Mouse (Mus musculus) R1 (cell line): ENCODE measurements around the gene Olfr1014.

Experiments used
- DNase-seq: peaks from one replicate; pipeline ENCODE4 v3.0.0-alpha.2; 2018; ENCODE audit warnings: low read depth, low spot score

Olfr1014 gene

GRCm38 (mm10) chr2:85772413-85772812, at the start of gene Olfr1014:
Gene Olfr1014 (plus strand): TSS chr2:85772713.
- DNase-seq: no peak

GRCm38 (mm10) chr2:85725793-85726192, 46.7 kb upstream of the Olfr1014 start:
- DNase-seq: peak; percentile 11

GRCm38 (mm10) chr2:85753822-85754221, 18.7 kb upstream of the Olfr1014 start:
- no peak for DNase-seq

DNA sequence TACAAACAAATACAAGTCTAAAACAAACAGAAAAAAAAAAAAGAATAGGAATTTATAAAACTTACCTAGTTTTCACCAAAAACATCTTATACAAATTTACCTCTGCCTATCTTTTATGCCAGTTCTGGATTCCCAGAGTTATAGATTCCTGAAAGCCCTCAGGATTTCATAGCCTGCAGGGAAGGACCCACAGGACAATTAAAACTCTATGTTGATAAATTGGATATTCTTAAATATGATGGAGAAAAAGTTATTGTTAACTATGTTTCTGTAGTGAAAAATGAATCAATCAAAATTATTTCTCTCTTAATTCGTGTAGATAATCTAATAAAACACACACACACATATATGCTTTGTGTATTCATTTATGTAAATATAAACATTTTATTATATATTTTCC, 9.8 kb upstream of the Olfr1014 start, which contains the start of gene Olfr1012:
TSS of gene Olfr1012 (minus strand) at position 101 of the 400 bp plus-strand sequence.
- no peak for DNase-seq

DNA sequence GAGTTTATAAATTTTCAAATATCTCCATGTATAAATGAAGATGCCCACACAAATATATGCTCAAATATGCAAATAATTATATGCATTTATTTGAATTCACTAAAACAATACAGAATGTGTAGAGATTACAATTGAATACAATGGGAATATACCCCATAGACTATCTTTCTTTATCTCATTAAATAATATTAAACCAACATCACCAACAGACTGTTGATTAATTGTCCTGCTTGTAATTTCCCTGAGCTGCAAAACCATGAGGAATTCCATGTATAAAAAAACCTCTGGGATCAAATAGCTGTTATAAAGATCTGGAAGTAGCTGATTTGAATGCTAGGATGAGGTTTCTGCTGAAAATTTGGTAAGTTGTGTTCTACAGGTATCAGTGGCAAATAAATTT, 5.7 kb upstream of the Olfr1014 start, which contains the start of gene Olfr1013:
TSS of gene Olfr1013 (plus strand) at position 301 of the 400 bp plus-strand sequence.
- DNase-seq: no peak

DNA sequence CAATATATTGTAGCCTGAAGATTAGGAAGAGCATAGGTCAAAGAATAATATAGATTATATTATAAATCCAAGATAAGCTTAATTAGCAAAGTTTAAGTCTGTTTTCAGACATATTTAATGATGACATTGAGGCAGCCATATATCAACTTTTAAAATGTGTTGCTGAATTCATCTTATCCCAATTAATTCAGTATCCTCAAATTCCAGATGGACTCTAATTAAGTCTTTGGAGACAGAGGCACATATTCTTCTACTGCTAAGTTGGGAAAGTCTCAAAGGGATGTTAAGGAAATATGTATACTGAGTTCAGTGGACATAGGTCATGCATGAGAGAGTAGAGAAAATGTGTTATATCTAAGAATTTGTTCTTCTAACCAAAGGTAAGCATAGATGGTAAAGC, 9.2 kb downstream of the Olfr1014 start, which contains the start of gene Olfr1015:
TSS of gene Olfr1015 (plus strand) at position 301 of the 400 bp plus-strand sequence.
- DNase-seq: no peak

- DNase-seq: peak; percentile 8
Measured at GRCm38 (mm10) chr2:85792331-85792730, 19.8 kb downstream of the Olfr1014 start.

DNA sequence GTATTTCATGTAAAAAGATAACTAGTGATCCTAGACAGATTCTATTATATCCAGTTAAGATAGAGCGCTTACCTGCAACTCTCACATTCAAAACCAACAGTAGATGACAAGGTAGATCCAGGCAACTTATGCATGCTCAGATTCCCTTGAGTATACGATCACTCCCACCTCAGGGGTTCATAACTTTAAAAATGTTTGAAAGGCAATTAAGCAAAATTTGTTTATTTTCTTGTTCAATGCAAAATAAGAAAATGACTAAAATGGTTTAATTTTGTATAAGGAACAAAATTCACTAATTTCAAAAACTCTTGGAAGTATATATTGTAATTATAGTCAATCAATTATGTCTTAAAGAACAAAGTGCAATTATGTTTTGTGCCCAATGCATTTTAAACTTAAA, 29.9 kb downstream of the Olfr1014 start, which contains the start of gene Olfr1016:
TSS of gene Olfr1016 (minus strand) at position 101 of the 400 bp plus-strand sequence.
- no peak for DNase-seq

- no peak for DNase-seq
Measured at GRCm38 (mm10) chr2:85804501-85804900, 32.0 kb downstream of the Olfr1014 start.

DNA sequence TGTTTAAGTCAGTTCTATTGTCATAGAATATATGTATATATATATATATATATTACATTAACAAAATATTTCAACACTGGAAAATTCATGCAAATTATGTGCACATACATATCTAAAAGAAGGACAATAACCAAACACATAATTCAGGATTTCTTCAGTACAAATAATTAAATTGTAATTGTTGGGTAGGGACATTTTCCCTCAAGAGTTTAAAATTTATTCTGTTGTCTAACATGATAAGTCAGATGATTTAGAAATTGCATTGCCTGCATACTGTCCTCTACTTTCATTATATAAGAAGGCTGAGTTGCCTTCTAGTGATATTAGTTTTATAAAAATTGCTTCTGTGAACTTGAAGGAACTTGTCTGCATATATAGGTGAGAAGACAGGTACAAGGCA, 45.7 kb downstream of the Olfr1014 start, which contains the start of gene Olfr1018:
TSS of gene Olfr1018 (plus strand) at position 301 of the 400 bp plus-strand sequence.
- DNase-seq: no peak
